Mouse (Mus musculus) stomach, postnatal 0 days (tissue): ENCODE data around the gene Elmo1. TPM values are rescaled to one million over a fixed set of nuclear protein-coding genes. Genes with fewer than 3 reads are reported as not detected.

ENCODE experiments used
- ATAC-seq: fragments of 200-750 bp; cut with Nextera tagmentation; 2 replicates; pipeline ENCODE4 v1.8.0; 2017; ENCODE audit not compliant: low FRiP score, low TSS enrichment
- DNase-seq: peaks from one replicate; pipeline ENCODE4 v3.0.0-alpha.2; 2016; ENCODE audit warnings: low spot score
- H3K27ac ChIP-seq: fragments of 300-500 bp; sonication (generic); replicated peaks from 2 replicates; pipeline ENCODE4 v1.5.1; 2014; ENCODE audit warnings: mild to moderate bottlenecking, control low read depth
- H3K27me3 ChIP-seq: fragments of 300-500 bp; sonication (generic); 2 replicates; pipeline ENCODE4 v1.6.1; 2014; ENCODE audit warnings: low read length; ENCODE audit not compliant: control insufficient read depth, insufficient read depth
- H3K36me3 ChIP-seq: fragments of 300-500 bp; sonication (generic); 2 replicates; pipeline ENCODE4 v1.6.1; 2014; ENCODE audit warnings: low read length, mixed read lengths; ENCODE audit not compliant: control insufficient read depth, insufficient read depth
- H3K4me1 ChIP-seq: fragments of 300-500 bp; sonication (generic); replicated peaks from 2 replicates; pipeline ENCODE4 v1.6.1; 2014; ENCODE audit warnings: antibody characterized with exemption; ENCODE audit not compliant: control insufficient read depth, insufficient read depth
- H3K4me2 ChIP-seq: fragments of 300-500 bp; sonication (generic); replicated peaks from 2 replicates; pipeline ENCODE4 v1.6.1; 2014; ENCODE audit warnings: low read depth, mild to moderate bottlenecking, control low read depth, moderate library complexity
- H3K4me3 ChIP-seq: fragments of 300-500 bp; sonication (generic); 2 replicates; pipeline ENCODE4 v1.5.1; 2014; ENCODE audit warnings: low read depth, low read length, control low read depth
- H3K9ac ChIP-seq: fragments of 300-500 bp; sonication (generic); 2 replicates; pipeline ENCODE4 v1.6.1; 2014; ENCODE audit warnings: mild to moderate bottlenecking, low read length, control low read depth, mixed read lengths
- H3K9me3 ChIP-seq: fragments of 300-500 bp; sonication (generic); 2 replicates; pipeline ENCODE4 v1.6.1; 2016; ENCODE audit warnings: low read length; ENCODE audit not compliant: control insufficient read depth
- CTCF ChIP-seq: IDR thresholded peaks from 2 replicates; pipeline ENCODE4 v1.5.1; 2016; ENCODE audit warnings: antibody characterized with exemption, low read depth, mild to moderate bottlenecking, moderate library complexity
- EP300 ChIP-seq: optimal IDR thresholded peaks from 2 replicates; pipeline ENCODE3; 2016; ENCODE audit warnings: antibody characterized with exemption
- WGBS: fragments of 180-500 bp; shearing (Covaris S2); extraction: QIAGEN DNeasy Blood & Tissue Kit; methylation state at CpG from one replicate; pipeline ENCODE4 v1.1.7; 2014; 5-methylcytosine and 5-hydroxymethylcytosine counted together
- polyA plus RNA-seq: library from polyadenylated mRNA; unstranded; fragments of >200 nt; fragmentation: Nextera tagmentation; extraction: Ambion mirVana; gene quantifications from 2 replicates; pipeline ENCODE4 v1.2.1, GENCODE M21; 2015

Gene Elmo1
- polyA plus RNA-seq, 1 experiment from 2014 or later = 5.0 TPM

DNA sequence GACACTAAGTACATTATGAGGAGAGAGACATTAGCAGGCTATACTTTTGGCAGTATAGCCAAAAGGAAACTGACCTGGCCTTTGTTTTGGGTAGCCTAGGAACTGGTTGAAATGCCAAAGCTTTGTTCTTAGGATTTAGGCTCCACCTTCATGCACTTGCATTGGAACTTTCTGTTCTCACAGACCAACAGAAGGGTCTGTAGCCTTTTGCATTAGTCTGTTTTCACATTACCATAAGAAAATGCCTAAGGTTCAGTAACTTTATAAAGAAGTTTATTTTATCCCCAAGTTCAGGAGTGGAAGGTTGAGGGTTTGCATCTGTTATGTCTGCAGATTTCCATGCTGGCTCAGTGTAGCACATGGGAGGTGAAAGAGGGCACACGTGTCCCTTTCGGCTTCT, 15.6 kb downstream of the Elmo1 start:
- Histone ChIP-seq H3K27ac (no peak overlapping the region), H3K4me3 (no peak overlapping the region), H3K9me3 (no peaks in the 10 kb centered on the region), H3K36me3 (no peaks in the 10 kb centered on the region), H3K9ac (no peak overlapping the region), H3K4me1 (no peaks in the 10 kb centered on the region), H3K27me3 (no peaks in the 10 kb centered on the region), H3K4me2 (no peak overlapping the region)
- ATAC-seq (no peak), DNase-seq (no peak)
- TF ChIP-seq EP300 = no peak
- TF ChIP-seq CTCF = no peak
- WGBS = 80% methylated on average over 2 of the region's 2 CpGs

DNA sequence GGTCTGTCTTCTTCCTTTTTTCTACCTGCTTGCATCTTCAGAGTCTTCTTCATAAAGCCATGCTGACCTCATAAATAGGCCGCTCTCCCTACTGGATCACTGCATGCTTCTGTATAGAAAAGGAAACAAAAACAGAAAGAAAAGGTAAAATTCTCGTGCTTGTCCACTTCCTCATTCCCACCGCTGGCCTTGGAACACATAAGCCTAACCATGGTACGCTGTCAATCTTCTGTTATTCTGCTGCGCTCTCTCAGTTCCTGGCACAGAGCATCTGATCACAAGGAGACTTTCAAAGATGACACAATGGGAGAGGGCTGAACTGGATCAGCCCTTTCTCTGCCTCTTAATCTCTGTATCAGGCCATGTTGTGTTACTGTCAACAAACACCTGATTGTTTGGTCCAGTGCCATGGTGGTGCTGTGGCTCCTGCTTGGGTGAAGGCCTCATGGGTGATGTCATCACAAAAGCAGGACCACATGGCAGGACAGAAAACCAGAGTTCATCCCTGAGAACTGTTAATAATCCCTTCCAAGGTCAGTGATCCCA, 17.6 kb downstream of the Elmo1 start:
- Histone ChIP-seq H3K9ac (no peak overlapping the region), H3K27ac (no peak overlapping the region), H3K36me3 (no peaks in the 10 kb centered on the region), H3K27me3 (no peaks in the 10 kb centered on the region), H3K9me3 (no peaks in the 10 kb centered on the region), H3K4me3 (no peak overlapping the region), H3K4me1 (no peaks in the 10 kb centered on the region), H3K4me2 (no peak overlapping the region)
- TF ChIP-seq CTCF (no peak), EP300 (no peak)
- WGBS = 88% methylated on average over 5 of the region's 5 CpGs
- DNase-seq (no peak), ATAC-seq (no peak)

DNA sequence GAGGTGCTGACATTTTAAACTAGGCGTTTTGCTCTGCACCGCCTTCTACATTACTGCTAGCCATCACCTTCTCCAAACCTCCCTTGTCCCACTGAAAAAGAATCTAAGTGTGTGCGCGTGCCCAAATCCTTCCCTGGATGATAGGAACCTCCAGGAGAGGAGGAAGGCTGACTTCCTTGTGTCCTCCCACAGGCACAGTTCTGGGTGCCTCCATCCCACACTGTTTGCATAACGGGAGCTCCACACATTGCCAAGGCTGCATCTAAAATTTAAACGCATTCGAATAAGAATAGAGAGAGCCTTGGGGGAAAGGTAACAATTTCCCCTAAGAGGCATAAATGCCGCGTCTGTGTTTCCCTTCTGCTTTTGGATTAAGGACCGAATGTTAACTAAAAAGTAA, 18.6 kb downstream of the Elmo1 start:
- H3K36me3 ChIP-seq = no peaks in the 10 kb centered on the region
- ATAC-seq (no peak), DNase-seq (no peak)
- no peaks in the 10 kb centered on the region for H3K27me3 ChIP-seq
- no peak for TF ChIP-seq CTCF
- no peak for TF ChIP-seq EP300
- H3K9ac ChIP-seq = no peak overlapping the region
- 56% methylated on average over 10 of the region's 10 CpGs for WGBS
- H3K4me2 ChIP-seq = no peak overlapping the region
- H3K27ac ChIP-seq = no peak overlapping the region
- no peak overlapping the region for H3K4me3 ChIP-seq
- H3K4me1 ChIP-seq = no peaks in the 10 kb centered on the region
- no peaks in the 10 kb centered on the region for H3K9me3 ChIP-seq

DNA sequence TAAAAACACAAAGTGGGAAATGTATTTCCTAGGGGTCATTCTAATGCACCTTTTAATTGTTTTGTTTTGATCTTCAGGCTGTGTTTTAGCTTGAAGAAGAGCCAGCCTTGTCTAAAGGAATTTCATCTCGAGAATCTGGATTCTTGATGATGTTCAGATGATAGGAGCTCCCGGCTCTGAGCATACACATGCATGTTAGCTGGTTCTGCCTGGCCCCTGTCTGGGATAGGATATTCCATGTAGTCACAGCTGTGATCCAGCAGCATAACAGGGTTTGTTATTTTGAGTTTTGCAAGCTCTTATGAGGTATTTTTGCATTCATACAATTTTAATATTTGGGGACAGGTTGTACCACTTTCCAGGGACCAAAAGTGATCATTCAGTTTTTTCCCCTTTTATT, 19.1 kb downstream of the Elmo1 start:
- no peak for ATAC-seq
- Histone ChIP-seq H3K9me3 (no peaks in the 10 kb centered on the region), H3K4me1 (no peaks in the 10 kb centered on the region)

DNA sequence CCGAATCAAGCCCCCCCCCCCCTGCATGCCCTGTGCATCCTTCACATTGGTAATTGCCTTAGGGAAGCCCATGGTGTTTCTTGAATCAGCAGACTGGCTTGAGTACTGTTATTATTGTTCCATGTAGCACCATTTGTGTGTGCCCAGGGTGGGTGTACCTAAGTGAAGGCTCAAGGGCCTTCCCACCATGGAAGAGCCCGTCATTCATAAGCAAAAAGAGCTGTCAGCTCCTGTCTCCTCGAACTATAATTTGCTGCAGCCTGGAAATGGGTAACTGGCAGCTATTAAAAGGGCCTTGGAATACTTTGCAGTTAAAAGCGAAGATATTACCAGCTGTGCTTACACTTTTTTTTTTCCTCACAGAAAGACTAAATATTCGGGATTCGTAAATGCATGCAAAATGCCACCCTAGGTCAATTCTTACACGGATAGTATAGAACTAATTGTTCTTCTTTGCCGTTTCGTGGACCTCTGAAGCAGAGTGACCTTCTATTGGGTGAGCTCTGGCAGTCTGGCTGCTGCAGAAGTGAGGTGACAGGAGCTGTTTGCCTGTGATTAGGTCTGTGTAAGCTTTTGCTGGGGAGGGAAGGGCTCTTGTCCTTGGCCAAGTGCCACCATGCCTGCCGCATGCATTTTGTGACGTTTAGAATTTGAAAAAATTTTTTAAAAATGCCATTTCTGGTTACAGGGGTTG, 19.7 kb downstream of the Elmo1 start:
- DNase-seq = no peak
- Histone ChIP-seq H3K9ac (no peak overlapping the region), H3K27ac (no peak overlapping the region), H3K4me2 (no peak overlapping the region), H3K27me3 (no peaks in the 10 kb centered on the region), H3K4me1 (no peaks in the 10 kb centered on the region), H3K4me3 (no peak overlapping the region), H3K9me3 (no peaks in the 10 kb centered on the region), H3K36me3 (no peaks in the 10 kb centered on the region)
- no peak for ATAC-seq
- TF ChIP-seq EP300 (no peak), CTCF (no peak)
- WGBS = 57% methylated on average over 11 of the region's 11 CpGs

More for the DNA sequence above, 19.1 kb downstream of the Elmo1 start:
- 47% methylated on average over 2 of the region's 2 CpGs for WGBS
- H3K4me2 ChIP-seq = no peak overlapping the region
- TF ChIP-seq EP300 (no peak), CTCF (no peak)
- no peak overlapping the region for H3K4me3 ChIP-seq
- no peaks in the 10 kb centered on the region for H3K27me3 ChIP-seq
- no peak overlapping the region for H3K9ac ChIP-seq
- DNase-seq = no peak
- no peak overlapping the region for H3K27ac ChIP-seq
- no peaks in the 10 kb centered on the region for H3K36me3 ChIP-seq

DNA sequence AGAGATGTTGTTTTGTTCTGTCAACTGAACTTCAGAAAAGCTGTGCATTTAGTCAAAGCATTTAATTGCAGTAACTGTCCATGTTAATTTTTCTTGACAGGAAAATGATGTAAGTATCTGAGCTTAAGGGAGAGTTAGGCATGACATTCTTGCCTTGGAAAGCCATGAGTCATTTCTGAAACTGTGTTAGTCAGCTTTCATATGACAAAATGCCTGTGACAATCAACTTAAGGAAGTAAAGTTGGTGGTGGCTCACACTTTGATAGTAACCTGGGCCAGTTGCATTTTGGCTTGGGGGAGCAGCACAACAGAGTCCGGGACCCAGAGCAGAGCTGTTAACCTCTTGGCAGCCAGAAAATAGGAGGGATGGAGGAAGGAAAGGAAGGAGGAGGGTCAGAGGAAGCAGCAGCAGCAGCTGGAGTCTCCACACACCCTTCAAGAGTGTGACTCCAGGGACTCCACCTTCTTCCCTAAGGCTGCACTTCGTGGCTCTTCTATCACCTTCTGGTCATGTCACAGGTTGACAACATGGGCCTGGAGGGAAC, 20.9 kb downstream of the Elmo1 start:
- Histone ChIP-seq H3K4me2 (no peak overlapping the region), H3K4me3 (no peak overlapping the region), H3K27ac (no peak overlapping the region), H3K9me3 (no peaks in the 10 kb centered on the region), H3K9ac (no peak overlapping the region), H3K36me3 (no peaks in the 10 kb centered on the region), H3K27me3 (no peaks in the 10 kb centered on the region), H3K4me1 (no peaks in the 10 kb centered on the region)
- 30% methylated on average over 2 of the region's 2 CpGs for WGBS
- no peak for TF ChIP-seq EP300
- TF ChIP-seq CTCF = no peak
- peak; percentile 50; the same call in 1 of the 2 replicates for ATAC-seq
- DNase-seq = no peak
